Mouse (Mus musculus): ENCODE measurements around the gene Best2.

The Best2 gene

DNA sequence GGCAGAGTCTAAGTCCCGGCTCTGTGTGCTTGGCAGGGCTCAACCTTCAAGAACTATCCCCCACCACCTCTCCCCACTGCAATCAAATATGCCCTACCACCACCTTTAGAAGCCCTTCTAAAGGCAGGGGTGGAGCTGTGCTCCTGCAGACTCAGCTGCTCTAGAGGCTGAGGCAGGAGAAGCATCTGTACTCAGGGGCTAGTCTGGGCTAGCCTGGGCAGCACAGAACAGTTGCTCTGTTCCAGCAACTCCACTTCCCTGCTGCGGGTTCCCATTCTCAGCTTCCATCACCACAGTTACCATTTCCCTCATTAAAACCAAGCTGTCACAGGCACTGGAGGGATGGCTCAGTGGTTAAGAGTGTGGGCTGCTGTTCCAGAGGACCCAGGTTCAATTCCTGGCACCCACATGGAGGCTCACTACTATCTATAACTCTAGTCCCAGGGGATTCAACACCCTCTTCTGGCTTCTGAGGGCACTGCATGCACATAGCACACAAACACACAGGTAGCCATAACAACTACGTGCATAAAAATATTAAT is 7.3 kb upstream of the Best2 start:
- DNase-seq (ENCODE audit: low spot score) = no peak

DNA sequence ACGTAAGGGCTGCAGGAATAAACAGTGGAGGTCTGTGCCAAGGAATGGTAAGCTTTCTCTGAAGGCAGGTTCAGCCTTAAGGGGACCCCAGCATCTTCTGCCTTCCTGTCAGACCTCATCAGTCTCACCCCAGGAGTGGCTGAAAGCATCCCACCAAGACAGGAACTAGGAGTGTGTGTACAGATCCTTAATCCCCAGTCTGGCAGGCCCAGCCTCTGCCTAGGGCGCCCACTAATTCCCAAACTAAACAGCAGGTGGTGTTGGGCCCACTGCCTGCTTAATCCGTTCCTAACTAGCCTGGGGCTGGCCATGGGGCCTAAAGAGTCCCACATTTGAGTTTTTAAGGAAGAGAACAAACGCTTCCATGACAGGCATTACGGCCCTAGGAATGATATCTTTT is 2.9 kb upstream of the Best2 start:
- no peak for DNase-seq (ENCODE audit: low spot score)

DNA sequence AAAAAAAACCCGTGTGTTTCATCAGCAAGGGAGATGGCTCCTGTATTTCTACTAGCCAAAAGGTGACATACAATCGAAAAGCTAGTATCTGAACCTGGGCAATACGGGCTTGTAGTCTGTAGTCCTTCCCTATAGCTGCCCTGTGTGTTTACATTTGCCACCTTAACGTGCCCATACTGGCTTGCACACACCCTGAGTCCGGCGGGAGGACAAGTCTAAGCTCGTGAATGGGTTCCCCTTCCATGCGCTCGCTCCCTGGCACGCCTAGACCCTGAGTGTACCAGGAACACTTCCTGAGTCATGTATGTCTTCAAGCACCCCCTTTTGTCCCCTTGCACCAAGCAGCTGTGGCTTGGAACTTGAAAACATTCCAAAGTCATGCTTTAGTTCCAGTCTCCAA is 2.4 kb upstream of the Best2 start:
- no peak for DNase-seq (ENCODE audit: low spot score)

DNA sequence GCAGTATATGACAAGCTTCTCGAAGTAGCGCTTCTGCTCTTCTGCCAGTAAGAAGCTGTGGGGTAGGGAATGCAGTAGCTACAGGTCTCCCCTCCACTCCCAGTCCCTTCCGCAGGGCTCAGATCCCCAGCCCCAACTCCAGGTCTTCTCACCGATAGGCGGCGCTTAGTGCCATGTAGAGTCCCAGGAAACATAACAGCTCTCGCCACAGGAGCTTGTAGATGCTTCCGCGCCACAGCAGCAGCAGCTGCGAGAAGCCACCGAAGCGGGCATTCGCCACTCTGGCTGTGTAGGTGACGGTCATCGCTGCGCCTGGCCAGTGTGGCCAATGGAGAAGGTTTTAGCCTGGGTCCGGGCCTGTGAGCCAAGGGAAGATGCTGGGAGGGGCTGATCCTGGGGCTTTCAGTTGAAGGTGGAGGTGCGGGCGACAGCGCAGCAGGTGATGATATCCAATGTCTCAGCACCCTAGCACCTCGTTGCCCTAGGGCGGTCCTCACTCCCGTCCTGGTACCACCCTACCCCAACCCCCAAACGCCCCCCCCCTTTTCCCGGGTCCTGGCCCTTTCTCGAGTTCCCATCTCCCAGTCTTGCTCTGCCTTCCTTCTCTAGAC is 996 bp downstream of the Best2 start:
- peak; percentile 81 for DNase-seq (ENCODE audit: low spot score)

DNA sequence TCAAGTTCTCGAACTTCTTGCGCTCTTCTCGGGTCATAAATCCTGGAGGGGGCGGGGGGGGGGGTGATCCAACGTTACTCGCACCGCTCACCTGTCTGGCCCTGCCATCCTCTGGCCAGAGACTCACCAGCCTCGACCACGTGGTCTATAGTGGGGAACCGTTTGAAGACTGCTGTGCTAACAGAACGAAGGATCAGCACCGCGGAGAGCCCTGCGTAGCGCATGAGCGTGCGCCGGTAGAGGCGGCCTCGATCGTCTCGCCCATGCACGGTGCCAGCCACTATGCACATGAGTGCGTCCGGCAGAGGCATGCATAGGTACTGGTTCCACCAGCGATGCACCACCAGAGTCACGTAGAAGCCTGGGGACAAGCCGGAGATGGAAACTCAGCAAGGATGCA is 3.1 kb downstream of the Best2 start:
- no peak for DNase-seq (ENCODE audit: low spot score)

DNA sequence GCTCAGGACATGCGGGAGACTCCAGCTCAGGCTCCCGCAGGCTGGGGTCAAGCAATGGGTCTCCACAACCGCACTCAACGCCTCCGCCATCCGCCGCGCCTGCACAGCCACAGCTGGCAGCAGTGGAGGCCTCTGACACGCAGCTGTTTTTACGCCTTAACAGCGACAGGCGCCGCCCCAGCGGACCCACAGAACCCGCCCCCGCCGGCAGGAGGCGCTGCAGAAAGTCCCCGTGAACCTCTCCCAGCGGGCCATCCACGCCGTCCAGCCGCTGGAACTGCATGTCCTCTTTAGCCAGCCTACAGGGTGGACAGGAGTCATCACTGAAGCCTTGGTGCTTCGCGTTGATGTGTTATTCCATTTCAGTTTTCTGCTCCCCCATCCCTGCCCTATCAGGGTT is 6.6 kb downstream of the Best2 start:
- peak; percentile 41 for DNase-seq (ENCODE audit: low spot score)

DNA sequence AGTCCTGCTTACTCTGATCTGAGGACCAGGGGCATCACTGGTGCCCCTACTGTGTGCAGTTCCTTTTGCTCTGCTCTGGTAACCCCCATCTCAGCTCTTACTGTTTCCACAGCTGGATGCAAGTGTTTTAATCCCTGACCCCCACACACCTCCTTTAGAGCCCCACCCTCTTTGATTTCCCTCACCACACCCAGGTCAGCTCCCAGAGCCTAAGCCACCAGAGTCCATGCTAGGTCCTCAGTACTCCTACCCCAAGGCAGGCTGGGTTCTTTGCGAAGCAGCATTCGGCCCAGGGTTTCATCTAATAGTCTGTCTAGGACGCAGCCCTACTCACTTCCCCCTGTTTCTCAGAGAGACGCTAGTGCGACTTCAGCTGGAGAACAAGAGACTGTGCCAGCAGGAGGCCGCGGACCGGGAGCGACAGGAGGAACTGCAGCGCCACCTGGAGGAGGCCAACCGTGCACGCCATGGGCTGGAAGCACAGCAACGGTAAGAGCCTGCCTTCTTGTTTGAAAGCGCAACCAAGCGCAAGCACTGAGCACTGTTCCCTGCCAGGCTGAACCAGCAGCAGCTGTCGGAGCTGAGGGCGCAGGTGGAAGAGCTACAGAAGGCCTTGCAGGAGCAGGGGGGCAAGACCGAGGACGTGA is 16.6 kb downstream of the Best2 start:
- peak; percentile 90 for DNase-seq (ENCODE audit: low spot score)

DNA sequence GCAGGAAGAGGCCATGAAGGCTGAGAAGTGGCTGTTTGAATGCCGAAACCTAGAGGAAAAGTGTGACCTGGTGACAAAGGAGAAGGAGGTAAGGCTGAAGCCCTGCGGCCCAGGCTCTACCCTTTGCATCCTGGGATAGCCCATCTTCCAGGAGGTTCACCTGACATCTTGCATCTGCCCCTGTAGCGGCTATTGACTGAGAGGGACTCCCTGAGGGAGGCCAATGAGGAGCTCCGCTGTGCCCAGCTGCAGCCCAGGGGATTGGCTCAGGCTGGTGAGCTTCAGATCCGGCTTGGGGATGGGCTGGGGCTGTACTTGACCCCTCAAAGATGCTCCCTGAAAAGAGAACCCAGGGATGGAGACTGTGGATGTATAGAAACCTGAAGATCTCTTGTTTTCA is 17.4 kb downstream of the Best2 start:
- DNase-seq (ENCODE audit: low spot score) = no peak

DNA sequence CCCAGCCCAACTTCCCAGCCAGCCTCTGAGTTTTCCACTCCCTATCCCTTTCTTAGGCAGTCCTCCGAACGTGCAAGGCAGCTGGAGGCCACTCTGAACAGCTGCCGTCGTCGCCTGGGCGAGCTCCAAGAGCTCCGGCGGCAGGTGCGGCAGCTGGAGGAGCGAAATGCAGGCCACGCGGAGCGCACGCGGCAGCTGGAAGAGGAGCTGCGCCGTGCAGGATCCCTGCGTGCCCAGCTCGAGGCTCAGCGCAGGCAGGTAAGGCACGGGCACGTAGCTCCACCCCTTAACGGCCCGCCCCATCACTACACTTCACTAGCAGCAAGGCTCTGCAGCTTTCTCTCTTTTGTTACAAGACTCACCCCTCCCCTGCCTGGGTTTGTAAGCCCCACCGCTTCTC is 18.7 kb downstream of the Best2 start:
- DNase-seq (ENCODE audit: low spot score) = no peak

DNA sequence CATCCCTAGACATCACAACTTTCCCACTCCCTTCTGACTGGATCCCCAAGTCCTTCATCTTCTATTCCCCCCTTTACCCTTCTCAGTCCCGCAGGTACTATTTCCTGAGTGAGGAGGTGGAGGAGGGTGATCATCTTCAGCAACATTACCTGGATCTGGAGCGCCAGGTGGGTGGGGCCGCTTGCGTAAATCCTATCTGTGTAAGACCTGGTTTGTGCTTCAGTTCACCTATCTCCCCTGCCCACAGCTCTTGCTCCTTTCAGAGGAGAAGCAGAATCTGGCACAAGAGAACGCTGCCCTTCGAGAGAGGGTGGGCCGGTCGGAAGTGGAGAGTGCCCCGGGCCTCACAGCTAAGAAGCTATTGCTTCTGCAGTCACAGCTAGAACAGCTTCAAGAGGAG is 20.0 kb downstream of the Best2 start:
- DNase-seq (ENCODE audit: low spot score) = no peak

DNA sequence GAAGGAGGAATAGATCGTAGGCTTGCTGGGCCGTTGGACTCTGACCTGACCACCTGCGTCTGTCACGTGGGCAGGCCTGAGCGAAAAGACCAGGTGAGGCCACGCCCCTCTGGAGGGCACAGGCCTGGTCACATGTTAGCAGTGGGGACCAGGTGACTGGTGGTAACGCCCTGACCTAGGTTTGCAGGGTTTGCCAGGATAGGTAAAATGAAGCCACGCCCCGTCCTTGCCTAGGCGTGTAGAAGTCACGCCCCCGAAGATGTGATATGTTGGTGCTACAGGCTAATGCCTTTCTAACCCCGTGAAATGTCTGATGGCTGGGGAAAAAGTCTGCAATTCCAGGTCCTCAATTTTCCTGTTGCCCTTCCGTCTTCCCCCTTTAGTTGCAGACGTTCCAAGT is 23.5 kb downstream of the Best2 start:
- DNase-seq (ENCODE audit: low spot score) = peak; percentile 37

DNA sequence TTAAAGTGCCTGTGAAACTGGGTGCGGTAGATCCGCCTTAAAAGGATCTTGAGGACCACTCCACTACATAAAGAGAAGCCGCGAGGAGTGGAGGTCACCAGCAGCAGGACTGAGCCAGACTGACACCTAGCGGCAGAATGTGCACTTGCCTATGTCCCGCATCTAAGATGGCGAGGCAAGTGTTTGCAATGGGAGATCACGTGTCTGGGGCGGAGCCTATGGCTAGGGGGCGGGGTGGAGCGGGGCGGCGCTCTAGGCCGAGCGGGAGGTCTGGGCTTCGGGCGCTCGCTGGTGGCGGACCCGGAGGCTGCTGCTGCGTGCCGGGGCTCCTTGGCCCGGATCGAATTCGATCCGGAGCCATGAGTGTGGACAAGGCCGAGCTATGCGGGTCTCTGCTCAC is 24.0 kb downstream of the Best2 start, which contains the start of gene Hook2:
TSS of gene Hook2 (plus strand) at position 255 of the 400 bp plus-strand sequence.
- DNase-seq (ENCODE audit: low spot score) = peak; percentile 97

DNA sequence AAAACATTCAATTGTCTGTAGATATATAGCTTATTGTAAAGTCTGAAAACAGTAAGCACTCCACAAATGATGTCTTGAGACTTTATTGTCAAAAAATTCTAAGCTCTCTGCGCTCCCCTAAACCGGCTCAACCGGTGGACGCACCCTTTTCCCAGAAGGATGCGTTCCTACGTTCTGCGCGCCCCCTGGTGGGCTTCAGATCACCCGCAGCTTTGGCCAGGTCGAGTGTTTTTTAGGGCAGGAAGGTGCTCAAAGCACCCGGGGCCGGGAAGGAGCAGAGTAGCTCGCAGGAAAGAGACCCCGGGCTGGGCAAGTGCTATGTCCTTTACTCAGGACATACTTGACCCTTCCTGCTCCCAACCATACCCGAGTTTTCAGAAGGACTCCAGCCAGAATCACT is 24.5 kb downstream of the Best2 start:
- peak; percentile 87 for DNase-seq (ENCODE audit: low spot score)

DNA sequence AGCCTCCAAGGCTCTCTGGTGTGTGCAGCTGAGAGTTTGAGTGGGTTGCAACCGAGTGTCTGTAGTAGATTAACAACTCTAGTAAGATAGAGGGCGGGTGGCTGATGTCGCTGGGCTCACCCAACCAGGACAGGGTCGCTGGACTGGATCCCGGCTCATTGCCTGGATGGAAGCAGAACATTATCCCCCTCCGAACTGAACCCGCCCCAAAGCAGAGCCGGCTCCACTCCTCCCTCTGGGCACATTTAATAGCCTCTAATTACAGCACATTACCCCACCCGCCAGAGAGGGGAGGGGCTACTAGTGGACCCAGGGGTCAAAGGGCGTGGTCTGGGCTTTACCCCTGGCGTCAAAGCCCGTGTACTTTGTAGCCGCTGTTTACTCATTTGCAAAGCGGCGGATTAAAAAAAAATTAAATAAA is 25.0 kb downstream of the Best2 start:
- DNase-seq (ENCODE audit: low spot score) = no peak

DNA sequence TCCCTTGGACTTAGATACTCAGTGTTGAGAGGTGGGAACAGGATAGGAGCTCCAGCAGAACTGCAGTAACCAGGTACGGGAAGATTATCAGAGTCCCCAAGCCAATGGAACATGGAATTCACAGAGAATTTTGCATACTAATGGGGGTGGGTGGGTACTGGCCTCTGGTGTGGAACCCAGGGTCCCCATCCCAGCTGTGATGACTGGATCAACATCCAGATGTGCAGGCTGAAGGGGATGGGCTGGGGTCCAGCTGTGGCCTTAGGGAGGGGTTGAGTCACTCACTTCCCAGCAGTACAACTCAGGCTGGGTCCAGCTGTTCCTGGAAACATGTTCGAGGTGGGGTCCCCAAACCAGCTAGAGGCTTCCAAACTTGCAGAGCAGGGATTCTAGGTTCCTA is 26.4 kb downstream of the Best2 start:
- DNase-seq (ENCODE audit: low spot score) = no peak

DNA sequence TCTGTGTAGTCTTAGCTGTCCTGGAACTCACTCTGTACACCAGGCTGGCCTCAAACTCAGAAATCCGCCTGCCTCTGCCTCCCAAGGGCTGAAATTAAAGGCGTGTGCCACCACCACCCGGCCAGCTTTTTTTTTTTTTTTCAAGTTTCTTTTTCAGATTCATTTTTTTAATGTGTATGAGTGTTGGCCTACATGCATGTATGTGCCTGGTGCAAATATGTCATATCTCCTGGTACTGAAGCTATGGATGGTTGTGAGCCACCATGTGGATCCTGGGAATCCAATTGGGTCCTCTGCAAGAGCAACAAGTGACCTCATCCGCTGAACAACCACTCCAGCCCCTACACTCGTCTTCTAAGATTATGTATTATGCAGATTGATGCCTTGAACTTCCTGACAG is 26.9 kb downstream of the Best2 start:
- DNase-seq (ENCODE audit: low spot score) = no peak

DNA sequence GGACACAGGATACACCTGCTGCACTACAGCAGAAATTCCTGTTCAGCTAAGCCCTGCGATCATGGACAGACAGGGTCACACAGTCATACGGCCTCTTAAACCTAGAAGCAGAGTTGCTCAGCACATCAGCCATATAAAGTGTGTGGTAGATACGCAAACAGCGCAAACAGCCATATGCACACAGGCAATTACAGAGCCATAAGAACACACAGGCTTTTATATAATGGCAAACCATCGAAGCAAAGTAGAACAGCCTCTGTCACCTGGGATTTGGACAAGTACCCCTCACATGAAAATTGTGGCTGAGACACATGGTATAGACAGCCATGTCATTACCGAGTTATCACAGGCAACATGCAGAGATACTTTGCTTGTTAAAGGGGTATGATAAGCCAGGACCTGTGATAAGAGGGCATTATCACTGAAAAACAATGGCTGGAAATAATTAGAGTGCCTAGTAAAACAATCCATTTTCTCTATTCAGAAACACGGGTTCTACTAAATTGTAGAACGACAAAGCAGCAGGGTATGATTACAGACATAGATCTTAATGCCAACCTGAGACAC is 27.9 kb downstream of the Best2 start:
- DNase-seq (ENCODE audit: low spot score) = no peak

DNA sequence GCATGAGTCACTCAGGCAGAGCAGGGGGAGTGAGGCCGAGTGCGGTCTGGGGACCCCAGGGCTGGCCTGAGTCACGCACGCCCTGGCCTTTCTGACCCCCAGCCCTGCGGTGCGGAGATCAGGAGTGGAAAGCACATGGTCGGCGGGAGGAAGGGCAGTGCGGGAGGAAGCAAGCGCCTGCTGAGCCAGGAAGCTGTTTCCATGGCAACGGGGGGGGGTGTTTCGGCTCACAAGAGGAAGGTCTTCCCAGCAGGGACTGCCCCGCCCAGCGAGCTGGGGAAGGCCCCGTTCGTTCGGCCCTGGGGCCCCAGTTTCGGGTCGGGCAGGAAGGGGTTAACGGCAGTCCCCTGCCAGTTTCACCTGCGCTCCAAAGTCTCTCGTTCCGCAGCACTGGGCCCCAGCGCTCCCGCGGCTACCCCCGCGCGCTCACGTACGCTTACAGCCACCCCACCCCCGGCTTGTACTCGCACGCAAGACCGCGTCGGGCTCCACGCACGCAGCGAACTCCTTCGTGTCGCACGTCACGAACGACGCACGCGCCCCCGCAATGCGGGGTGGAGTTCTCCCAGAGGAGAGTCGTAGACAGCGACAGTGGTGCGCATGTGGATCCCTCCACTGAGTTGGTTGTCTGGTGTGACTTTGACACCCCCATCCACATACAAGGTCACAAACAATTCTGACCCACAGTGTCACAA is 28.5 kb downstream of the Best2 start:
- peak; percentile 98 for DNase-seq (ENCODE audit: low spot score)

DNA sequence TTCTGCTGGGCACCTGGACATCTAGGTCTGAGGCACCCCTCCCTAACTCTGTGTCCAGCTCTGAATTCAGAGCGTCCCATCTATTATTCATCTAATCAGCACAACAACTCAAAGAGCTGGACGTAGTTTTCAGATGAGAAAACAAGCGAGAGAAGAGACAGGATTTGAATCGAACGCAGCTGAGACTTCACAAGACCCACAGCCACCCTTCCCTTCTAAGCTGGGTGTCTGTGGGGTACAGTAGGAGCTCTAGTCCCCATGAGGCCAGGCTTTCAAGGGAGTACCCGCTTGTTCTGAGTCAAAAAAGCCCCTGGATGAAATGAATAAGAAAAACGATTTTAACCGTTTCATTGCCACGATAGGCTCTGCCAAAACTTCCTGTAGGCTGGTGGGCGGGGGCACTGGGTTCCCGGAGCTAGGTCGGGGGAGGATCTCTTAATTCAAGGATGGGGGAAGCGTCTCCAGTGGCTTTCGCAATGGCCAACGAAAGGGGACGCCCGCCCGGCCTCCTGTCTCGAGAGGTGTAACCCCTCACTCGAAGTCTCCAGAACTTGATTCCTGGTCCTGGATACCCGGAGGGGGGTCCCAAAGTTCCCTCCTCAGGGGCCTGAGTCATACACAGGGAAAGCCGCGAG is 29.2 kb downstream of the Best2 start:
- peak; percentile 55 for DNase-seq (ENCODE audit: low spot score)

DNA sequence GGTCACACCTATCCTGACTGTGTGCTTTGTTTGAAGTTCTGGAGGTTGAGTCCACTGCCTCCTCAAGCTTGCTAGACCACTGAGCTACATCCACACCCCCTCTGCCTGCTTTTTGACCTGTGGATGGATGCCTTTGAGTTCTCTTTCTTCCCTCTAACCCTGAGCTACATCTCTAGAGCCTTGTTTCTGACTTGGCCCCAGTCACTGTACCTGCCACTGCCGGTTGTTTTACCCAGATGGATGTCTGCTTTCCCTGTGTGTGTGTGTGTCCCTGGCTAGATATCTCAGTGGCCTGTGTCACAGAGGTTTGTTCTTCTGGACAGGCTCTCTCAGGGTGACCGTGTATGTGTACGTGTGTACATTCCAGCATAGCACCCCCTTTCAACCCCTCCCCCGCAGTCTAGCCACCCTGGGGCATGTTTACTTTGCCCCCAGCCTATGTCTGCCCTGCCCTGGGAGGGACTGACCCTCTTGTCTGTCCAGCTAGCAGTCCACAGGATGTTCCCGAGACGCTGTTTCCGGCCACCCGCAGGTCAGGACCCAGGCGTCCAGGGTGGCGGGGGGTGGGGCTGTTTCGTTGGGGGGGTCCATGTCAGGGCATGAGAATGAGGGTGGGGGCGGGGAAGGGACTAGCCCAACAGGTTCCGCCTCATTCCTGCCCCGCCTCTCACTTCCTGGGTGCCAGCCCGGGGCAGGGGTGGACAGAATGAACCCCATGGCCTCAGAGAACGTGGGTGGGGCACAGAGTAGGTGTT is 29.9 kb downstream of the Best2 start:
- DNase-seq (ENCODE audit: low spot score) = no peak

DNA sequence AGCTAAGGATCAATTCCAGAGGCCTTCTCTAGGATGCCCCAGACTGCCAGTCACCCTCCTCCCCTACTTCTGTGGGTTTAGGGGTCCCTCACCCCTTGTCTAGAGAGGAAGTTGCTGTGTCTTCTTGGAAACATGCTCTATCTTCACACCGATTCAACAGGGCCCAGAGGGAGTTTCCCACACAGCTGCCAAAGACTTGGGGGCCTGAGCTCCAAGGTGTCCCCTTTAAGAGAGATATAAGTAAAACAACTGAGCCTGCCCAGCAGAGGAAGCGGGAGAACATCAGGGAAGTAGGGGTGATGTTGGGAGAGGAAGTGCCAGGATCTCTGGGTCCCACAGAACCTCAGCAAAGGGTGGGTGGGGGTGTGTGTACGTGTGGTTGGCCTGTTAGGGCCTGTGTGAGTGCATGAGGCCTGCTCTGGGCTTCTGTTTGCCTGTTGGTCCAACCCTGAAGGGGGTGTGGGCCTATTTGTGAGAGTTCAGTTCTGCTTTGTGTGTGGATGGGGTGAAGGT is 31.8 kb downstream of the Best2 start:
- peak; percentile 23 for DNase-seq (ENCODE audit: low spot score)
